Mouse (Mus musculus): ENCODE results near the gene Jmjd6. TPM values are rescaled to one million over a fixed set of nuclear protein-coding genes. Genes with fewer than 3 reads are reported as not detected.

Gene Jmjd6
- polyA plus RNA-seq, 1 experiment: 66.5 TPM

DNA sequence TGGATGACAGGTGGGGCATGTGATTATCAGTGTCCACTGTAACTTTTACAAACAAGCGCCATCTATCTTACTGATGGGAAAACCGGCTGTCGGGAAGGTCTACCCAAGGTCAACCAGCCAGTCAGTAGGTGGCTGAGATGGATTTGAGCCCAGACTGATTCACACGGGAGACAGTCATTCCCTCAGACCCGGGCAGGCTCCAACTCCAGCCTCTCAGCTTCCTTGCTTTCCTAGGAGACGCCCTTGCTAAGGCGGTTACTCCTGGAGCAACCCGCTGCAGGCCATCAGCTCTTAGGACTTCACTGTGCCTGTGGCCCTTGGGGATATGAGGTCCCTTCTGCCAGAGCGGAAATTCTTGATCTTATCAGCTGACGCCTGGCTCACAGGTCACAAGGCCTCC is 21.2 kb upstream of the Jmjd6 start:
- no peak overlapping the region for H3K4me3 ChIP-seq (ENCODE audit: control insufficient read depth, low read depth, low read length)
- H3K4me1 ChIP-seq (ENCODE audit: control insufficient read depth, insufficient read depth, low read length): no peaks in the 10 kb centered on the region; the same call in 1 of the 2 replicates
- no peak for TF ChIP-seq POLR2A (IDR thresholded peaks at IDR 0.05; ENCODE audit: control insufficient read depth, low read depth, low read length)
- TF ChIP-seq CTCF (IDR thresholded peaks at IDR 0.05; ENCODE audit: control insufficient read depth, insufficient read depth, insufficient replicate concordance, low read depth, low read length): no peak
- no peak overlapping the region for H3K27ac ChIP-seq (ENCODE audit: control insufficient read depth, insufficient read depth, low read depth, low read length)
- H3K27me3 ChIP-seq (ENCODE audit: control insufficient read depth, insufficient read depth, low read length): no peaks in the 10 kb centered on the region
- peaks cover 9% of the 10 kb centered on the region; the same call in 1 of the 2 replicates for H3K36me3 ChIP-seq (ENCODE audit: control insufficient read depth, insufficient read depth, low read length)

DNA sequence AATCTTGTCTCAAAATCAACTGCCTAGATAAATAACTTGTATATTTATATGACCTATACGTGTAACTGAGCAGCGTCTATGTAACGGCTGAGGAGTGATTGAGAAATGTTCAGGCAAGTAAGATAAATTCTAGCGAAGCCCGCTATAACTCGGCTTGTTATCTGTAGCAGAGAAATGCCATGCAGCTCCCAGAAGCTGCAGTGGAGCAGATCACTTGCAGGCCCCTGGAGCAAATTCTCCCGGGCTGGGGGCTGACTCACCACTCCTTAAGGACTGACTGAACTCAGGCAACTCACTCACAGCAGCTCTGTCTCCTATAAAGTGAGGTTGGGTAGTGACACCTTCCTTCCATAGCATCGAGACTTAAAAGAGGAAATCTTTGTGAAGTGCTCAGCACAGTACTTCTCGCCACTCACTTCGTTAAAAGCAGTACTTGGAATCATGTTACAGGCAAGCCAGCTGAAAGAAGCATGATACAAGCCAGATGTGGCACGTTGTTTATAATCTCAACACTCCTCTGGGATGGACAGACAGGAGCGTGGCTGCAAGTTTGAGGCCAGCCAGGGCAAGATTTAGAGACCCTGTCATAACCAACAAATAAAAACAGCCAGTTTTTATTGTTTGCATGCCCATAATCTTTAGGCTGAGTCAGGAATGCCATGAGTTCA is 14.1 kb upstream of the Jmjd6 start:
- Histone ChIP-seq H3K27me3 (ENCODE audit: control insufficient read depth, insufficient read depth, low read length) (no peaks in the 10 kb centered on the region), H3K27ac (ENCODE audit: control insufficient read depth, insufficient read depth, low read depth, low read length) (no peak overlapping the region), H3K4me3 (ENCODE audit: control insufficient read depth, low read depth, low read length) (no peak overlapping the region; the same call in 1 of the 2 replicates), H3K36me3 (ENCODE audit: control insufficient read depth, insufficient read depth, low read length) (peaks cover 6% of the 10 kb centered on the region), H3K4me1 (ENCODE audit: control insufficient read depth, insufficient read depth, low read length) (no peaks in the 10 kb centered on the region; the same call in none of the 2 replicates)
- TF ChIP-seq CTCF (IDR thresholded peaks at IDR 0.05; ENCODE audit: control insufficient read depth, insufficient read depth, insufficient replicate concordance, low read depth, low read length) (no peak), POLR2A (IDR thresholded peaks at IDR 0.05; ENCODE audit: control insufficient read depth, low read depth, low read length) (no peak)

DNA sequence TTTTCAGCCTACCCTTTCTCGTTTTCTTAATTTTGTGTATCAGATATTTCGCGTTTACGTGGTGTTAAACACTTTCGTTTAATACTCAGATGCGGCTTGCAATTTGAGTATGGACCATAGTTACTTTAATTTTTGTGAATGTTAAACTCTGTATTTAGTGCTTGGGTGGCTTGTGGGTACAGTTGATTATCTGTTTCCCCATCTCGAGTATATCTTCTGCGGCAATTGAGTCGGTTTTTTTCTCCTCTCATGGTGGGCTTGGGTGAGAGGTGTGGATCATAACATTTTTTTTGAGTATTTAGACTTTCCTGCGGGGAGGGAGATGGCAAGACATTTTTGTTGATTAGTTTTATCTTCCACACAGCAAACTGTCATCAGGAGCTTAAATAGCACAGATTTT is 11.0 kb upstream of the Jmjd6 start:
- H3K27ac ChIP-seq (ENCODE audit: control insufficient read depth, insufficient read depth, low read depth, low read length): peak overlapping the region; percentile 100
- no peaks in the 10 kb centered on the region for H3K27me3 ChIP-seq (ENCODE audit: control insufficient read depth, insufficient read depth, low read length)
- H3K4me1 ChIP-seq (ENCODE audit: control insufficient read depth, insufficient read depth, low read length): no peaks in the 10 kb centered on the region; the same call in 1 of the 2 replicates
- peak overlapping the region; percentile 91 for H3K4me3 ChIP-seq (ENCODE audit: control insufficient read depth, low read depth, low read length)
- no peak for TF ChIP-seq POLR2A (IDR thresholded peaks at IDR 0.05; ENCODE audit: control insufficient read depth, low read depth, low read length)
- no peak for TF ChIP-seq CTCF (IDR thresholded peaks at IDR 0.05; ENCODE audit: control insufficient read depth, insufficient read depth, insufficient replicate concordance, low read depth, low read length)
- peaks cover 7% of the 10 kb centered on the region for H3K36me3 ChIP-seq (ENCODE audit: control insufficient read depth, insufficient read depth, low read length)

DNA sequence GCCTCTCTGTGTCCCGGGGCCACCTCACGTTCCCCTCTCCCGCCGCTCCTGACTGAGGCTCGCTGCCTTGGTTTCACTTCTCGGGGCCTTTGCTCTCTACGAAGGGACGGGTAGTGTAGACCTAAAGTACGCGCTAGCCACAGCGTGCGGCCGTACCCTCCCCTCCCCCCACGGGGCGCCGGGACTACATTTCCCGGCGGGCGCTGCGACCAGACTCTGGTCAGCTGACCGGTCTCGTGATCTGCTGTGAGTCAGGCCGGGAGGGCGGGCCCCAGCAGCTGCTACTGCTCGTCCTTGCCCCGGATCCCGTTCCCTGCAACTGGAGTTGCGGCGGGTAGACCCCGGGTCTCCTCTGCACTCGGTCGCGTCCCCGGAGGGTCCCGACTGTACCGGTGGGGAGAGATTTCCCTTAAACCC is 10.3 kb upstream of the Jmjd6 start:
- TF ChIP-seq POLR2A (IDR thresholded peaks at IDR 0.05; ENCODE audit: control insufficient read depth, low read depth, low read length) (peak; percentile 80), CTCF (IDR thresholded peaks at IDR 0.05; ENCODE audit: control insufficient read depth, insufficient read depth, insufficient replicate concordance, low read depth, low read length) (no peak)
- H3K4me3 ChIP-seq (ENCODE audit: control insufficient read depth, low read depth, low read length): peak overlapping the region; percentile 91
- H3K27me3 ChIP-seq (ENCODE audit: control insufficient read depth, insufficient read depth, low read length): no peaks in the 10 kb centered on the region
- peak overlapping the region; percentile 100 for H3K27ac ChIP-seq (ENCODE audit: control insufficient read depth, insufficient read depth, low read depth, low read length)
- H3K4me1 ChIP-seq (ENCODE audit: control insufficient read depth, insufficient read depth, low read length): no peaks in the 10 kb centered on the region; the same call in 1 of the 2 replicates
- peaks cover 7% of the 10 kb centered on the region for H3K36me3 ChIP-seq (ENCODE audit: control insufficient read depth, insufficient read depth, low read length)

DNA sequence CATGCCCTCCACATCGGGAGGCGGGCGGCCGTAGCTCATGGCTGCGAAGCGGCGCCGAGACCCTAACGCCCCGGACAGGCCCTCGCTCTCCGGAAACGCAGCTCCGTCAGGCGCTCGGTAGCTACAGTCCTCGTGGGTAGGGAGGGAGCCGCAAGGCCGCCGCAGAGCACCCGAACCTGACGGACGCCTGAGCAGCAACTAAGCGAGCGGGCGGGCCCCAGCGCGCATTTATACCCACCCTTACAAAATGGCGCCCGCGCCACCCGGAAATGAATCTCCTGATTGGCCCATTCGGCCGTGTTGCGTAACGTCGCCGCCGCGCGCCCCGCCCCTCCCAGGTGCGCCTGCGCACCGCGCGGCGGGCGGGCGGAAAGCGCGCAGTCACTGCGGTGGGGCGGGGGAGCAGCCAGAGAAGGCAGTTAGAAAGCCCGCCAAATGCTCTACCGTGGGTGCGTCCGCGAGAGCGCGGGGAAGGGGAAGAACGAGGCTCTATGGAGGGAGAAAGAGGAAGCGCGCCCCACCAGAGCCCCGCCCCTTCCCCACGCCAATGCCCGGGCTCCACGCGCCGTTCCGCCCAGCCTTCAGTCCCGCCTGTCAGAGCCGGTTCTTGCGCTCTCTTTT is 9.8 kb upstream of the Jmjd6 start, which contains the start of gene Srsf2:
Srsf2 (minus strand) TSS at position 204 of the 621 bp plus-strand sequence.
- Histone ChIP-seq H3K27ac (ENCODE audit: control insufficient read depth, insufficient read depth, low read depth, low read length) (peak within 1 kb of the TSS; percentile 100), H3K4me3 (ENCODE audit: control insufficient read depth, low read depth, low read length) (peak within 1 kb of the TSS; percentile 91), H3K36me3 (ENCODE audit: control insufficient read depth, insufficient read depth, low read length) (peaks cover 7% of the 10 kb centered on the region), H3K27me3 (ENCODE audit: control insufficient read depth, insufficient read depth, low read length) (no peaks in the 10 kb centered on the region), H3K4me1 (ENCODE audit: control insufficient read depth, insufficient read depth, low read length) (no peaks in the 10 kb centered on the region; the same call in 1 of the 2 replicates)
- TF ChIP-seq CTCF (IDR thresholded peaks at IDR 0.05; ENCODE audit: control insufficient read depth, insufficient read depth, insufficient replicate concordance, low read depth, low read length): no peak
- TF ChIP-seq POLR2A (IDR thresholded peaks at IDR 0.05; ENCODE audit: control insufficient read depth, low read depth, low read length): peak; percentile 99

DNA sequence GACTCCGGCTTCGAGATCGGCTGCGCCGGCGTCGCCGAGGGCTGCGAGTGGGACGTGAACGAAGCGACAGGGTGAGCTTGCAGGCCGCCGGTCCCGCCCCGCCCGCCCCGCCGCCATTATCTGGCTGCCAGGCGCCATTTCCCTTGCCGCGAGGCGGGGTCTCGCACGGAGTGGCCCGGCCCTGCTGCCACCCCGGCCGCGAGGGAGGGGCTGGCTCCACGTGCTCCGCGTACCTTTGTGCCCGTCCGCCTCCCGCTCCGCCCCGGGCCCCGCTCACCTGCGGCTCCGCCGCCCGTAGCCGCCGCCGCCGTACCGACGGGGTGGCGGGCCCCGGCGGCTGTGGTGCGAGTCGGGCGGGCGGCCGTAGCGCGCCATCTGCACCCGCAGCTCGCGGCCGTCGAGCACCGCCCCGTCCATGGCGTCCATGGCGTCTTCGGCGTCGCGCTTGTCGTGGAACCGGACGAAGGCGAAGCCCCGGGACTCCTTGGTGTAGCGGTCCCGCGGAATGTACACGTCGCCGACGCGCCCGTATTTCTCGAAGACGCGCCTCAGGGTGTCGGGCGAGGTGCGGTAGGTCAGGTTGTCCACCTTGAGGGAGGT is 9.1 kb upstream of the Jmjd6 start, which contains the start of gene Mfsd11:
Mfsd11 (plus strand) TSS at position 150 of the 600 bp plus-strand sequence.
- peak within 1 kb of the TSS; percentile 91 for H3K4me3 ChIP-seq (ENCODE audit: control insufficient read depth, low read depth, low read length)
- no peaks in the 10 kb centered on the region for H3K27me3 ChIP-seq (ENCODE audit: control insufficient read depth, insufficient read depth, low read length)
- H3K4me1 ChIP-seq (ENCODE audit: control insufficient read depth, insufficient read depth, low read length): no peaks in the 10 kb centered on the region; the same call in 1 of the 2 replicates
- H3K36me3 ChIP-seq (ENCODE audit: control insufficient read depth, insufficient read depth, low read length): peaks cover 7% of the 10 kb centered on the region
- TF ChIP-seq CTCF (IDR thresholded peaks at IDR 0.05; ENCODE audit: control insufficient read depth, insufficient read depth, insufficient replicate concordance, low read depth, low read length) (no peak), POLR2A (IDR thresholded peaks at IDR 0.05; ENCODE audit: control insufficient read depth, low read depth, low read length) (no peak)
- peak within 1 kb of the TSS; percentile 100 for H3K27ac ChIP-seq (ENCODE audit: control insufficient read depth, insufficient read depth, low read depth, low read length)

All from testis, adult 2 months (tissue).